Mouse (Mus musculus): ENCODE measurements around the gene Fezf2.

The Fezf2 gene

DNA sequence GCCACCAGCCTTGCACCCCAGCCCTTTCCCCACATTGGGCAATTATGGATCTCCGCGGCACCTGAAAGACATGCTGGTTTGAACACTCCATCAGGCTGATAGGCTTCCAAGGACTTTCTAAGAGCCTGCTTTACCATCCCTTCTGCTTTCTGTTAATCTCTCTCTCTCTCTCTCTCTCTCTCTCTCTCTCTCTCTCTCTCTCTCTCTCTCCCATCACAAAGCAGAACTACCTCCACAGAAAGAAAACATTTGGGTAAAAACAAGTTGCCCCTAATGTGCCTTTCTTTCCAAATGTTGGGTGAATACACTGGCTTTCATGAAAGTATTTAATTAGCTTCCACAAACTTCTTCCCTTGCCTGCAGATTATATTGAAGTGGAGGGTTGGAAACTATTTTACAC lies at the start of gene Fezf2:
Fezf2 (minus strand) TSS at position 101 of the 400 bp plus-strand sequence.
- in situ Hi-C loops (cut with MboI): no loop called here

- in situ Hi-C loops (cut with MboI): no loop called here
Observed at GRCm38 (mm10) chr14:12397561-12397960, 49.6 kb upstream of the Fezf2 start.

GRCm38 (mm10) chr14:12394318-12394717 lies 46.3 kb upstream of the Fezf2 start:
- in situ Hi-C loops (cut with MboI): no loop called here

GRCm38 (mm10) chr14:12393271-12393861 lies 45.4 kb upstream of the Fezf2 start:
- in situ Hi-C loops (cut with MboI): no loop called here

DNA sequence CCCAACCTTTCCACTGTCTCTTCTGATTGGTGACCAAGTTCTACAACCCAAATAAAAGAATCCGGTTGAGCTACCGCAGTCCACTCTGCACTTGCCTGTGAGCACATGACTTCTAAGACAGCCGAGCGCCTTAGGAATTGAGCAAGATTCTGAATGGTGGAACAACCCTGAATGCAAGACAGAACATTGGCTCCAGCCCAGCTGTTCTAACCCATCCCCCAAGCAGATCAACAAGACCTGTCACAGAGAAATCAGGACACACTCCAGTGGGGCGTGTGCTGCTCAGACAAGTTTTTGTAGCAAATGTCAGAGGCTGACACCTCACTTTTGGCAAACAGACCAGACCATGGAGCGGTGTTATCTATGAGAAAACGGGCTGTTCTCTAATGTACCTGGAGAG lies 43.2 kb upstream of the Fezf2 start:
- in situ Hi-C loops (cut with MboI): no loop called here

GRCm38 (mm10) chr14:12388806-12389436 lies 40.9 kb upstream of the Fezf2 start:
- in situ Hi-C loops (cut with MboI): no loop called here

DNA sequence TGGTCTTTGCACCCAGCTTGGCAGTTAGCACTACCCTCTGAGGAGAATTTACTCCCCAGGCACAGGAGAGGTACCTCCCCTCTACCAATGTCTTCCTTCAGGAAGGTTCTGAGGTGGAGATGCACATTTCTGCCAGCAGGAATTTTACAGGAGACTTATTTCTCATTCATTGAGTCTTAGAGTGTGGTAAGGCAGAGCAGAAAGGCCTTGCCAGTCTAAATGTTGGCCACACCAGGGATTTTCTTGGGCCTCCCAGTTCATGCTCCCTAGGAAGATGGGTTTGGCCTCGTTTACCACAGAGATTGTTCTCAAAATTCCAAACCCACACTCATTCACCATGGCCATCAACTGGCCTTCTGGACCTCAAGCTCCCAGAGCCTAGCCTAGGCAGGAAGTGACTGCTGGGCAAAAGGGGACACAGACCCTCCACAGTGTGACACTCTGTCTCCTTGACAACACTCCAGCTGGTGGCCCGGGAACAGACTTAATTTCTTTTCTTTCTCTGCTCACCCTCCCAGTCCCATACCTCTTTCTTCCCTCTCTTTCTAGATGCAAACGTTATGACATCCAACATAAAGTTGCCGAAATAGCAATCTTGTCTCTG lies 40.3 kb upstream of the Fezf2 start:
- in situ Hi-C loops (cut with MboI): no loop called here

GRCm38 (mm10) chr14:12387176-12387575 lies 39.2 kb upstream of the Fezf2 start:
- in situ Hi-C loops (cut with MboI): no loop called here

DNA sequence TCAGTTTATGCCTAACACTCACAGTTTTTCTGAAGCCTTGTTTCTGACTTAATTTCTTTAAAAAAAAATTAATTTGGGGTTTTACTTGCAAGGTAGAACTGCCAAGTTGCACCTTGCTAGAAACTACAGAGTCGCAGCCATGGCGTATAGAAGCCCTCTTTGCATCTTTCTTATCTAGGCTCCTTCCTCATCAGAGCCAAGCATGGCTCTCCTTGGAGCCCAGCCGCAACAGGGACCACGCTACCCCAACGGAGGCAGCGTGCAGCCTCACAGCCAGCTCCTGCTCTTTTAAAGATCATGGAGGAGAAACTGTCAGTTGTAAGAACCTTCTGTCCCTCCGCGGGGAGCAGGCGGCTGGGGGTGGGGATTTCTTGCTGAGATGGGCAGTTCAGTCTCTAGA lies 29.9 kb upstream of the Fezf2 start:
- in situ Hi-C loops (cut with MboI): no loop called here

DNA sequence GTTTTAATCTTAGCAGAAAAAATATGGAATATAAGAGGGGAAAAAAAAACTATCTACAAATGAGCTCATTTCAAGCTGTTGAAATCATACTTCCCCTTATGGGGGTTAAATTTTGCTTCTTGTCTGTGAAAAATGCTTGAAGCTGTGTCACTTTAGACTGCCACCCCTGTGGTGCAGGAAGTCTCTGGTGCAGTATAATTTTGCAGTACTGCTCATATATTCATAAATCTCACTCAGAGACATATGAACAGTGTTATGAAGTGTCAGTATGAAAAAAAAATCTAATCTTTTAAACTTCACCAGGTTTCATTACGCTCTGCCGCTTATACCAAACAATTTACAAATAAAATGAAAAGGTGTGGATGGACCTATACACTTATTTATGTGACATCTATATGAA lies 29.3 kb upstream of the Fezf2 start:
- in situ Hi-C loops (cut with MboI): no loop called here

GRCm38 (mm10) chr14:12375451-12375850 lies 27.5 kb upstream of the Fezf2 start:
- in situ Hi-C loops (cut with MboI): no loop called here

DNA sequence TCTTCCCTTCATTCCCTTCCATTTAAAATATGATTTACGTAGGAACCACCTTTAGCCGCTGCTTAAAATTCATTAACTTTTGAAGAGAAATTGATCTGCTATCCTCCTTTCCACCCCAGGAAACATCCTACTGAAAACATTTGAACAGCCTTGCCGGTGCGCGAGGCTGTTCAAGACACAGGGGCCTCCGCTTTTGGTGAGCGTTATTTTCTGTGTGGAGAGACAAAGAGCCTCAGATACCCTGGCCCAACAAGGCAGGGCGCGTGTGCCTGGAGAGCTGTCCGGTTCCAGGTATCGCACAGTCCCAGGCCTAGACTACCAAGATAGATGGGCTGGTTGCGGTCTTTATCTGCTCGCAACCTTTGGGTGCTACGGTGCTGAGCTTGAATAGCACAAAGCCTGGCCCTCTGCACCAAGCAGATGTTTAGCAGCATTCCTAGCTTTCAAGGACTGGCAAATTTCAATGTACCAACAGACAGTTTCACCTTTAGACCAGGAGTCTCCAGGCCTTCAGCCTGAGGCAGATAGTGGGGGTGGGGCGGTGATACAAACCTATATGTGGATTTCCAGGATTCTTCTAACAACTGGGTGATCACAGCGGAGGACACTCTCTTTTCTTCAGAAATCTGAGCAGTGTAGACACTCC lies 2.4 kb upstream of the Fezf2 start:
- in situ Hi-C loops (cut with MboI): no loop called here

DNA sequence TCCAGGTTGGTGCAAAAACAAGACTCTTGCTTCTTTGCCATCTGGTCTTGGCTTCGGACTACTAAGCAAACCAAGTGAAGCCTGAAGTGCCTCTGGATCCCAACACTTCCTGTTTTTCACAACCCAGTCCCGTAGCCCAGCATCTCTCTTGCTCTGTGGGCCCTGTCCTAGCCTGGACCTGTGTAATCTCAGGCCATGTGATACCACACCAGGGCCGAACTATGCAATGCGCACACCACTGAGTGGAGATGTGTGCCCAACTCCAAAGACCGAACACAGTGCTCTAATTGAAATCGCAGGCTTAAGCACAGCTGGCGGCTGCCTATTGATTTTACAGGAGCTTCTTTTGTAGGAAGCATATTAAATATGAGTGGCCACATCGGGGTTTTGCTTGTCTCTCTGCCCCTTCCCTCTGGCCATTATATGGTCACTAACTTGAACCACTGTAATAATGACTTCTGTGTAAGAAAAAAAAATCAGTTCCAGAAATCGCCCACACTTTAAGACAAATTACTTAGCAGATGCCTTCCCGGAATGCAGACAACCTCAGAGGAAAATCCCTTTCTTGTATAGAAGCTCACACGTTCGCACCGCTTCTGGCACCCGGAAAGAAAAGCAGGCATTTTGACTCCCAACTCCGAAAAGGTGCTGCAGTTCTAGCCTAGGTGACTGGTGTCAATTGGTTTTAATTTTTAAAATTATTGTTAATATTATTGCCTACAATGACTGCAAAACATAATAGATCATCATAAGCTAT lies 1.5 kb upstream of the Fezf2 start:
- in situ Hi-C loops (cut with MboI): no loop called here

GRCm38 (mm10) chr14:12346865-12347600 lies 956 bp downstream of the Fezf2 start:
- in situ Hi-C loops (cut with MboI): no loop called here

GRCm38 (mm10) chr14:12346011-12346864 lies 1.8 kb downstream of the Fezf2 start:
- in situ Hi-C loops (cut with MboI): no loop called here

GRCm38 (mm10) chr14:12345241-12345921 lies 2.6 kb downstream of the Fezf2 start:
- in situ Hi-C loops (cut with MboI): no loop called here

GRCm38 (mm10) chr14:12344746-12345240 lies 3.2 kb downstream of the Fezf2 start:
- in situ Hi-C loops (cut with MboI): no loop called here

GRCm38 (mm10) chr14:12344061-12344745 lies 3.8 kb downstream of the Fezf2 start:
- in situ Hi-C loops (cut with MboI): no loop called here

- in situ Hi-C loops (cut with MboI): no loop called here
Observed at GRCm38 (mm10) chr14:12343451-12343941, 4.5 kb downstream of the Fezf2 start.

Measured in mature B cell (primary cell).